Mouse (Mus musculus): ENCODE results near the gene Lbh. TPM values are rescaled to one million over a fixed set of nuclear protein-coding genes. Genes with fewer than 3 reads are reported as not detected.

Lbh gene
- polyA plus RNA-seq, 1 experiment from 2014 or later = 2.1 TPM

DNA sequence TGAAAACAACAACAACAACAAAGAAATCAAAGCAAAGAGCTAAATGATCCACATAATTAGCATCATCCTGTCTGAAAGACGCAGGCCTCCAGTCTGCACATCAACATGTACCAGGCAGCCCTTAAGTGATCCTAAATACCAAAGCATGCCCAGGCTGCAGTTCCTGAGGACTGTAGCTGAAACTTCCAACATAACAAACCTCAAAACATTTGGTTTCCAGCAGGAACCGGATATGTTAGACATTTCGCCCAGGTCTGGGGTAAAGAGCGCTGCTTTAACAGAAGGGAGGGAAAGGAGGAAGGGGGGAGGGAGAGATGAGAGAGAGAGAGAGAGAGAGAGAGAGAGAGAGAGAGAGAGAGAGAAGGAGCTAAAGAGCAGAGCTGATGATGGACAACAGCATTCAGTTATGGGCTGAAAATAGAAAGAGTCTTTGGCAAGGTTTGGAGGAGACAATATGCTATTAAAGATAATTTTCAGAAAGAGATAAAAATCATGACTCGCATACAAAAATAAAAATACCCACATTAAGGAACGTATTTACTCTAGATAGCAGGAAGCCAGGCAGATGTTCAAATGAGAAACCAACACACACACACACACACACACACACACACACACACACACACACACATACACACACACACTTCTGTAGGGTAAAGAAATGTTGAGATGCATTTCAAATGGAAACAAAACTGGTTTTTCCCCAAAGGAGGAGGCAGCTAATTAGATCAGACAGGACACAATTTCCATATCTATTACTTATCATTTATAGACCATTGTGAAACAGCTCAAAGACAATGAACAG, 49.5 kb downstream of the Lbh start:
- H3K4me3 ChIP-seq = no peak overlapping the region
- no peak for DNase-seq (ENCODE audit: low spot score)
- H3K27me3 ChIP-seq (replicated peaks; ENCODE audit: low read depth, poor library complexity, severe bottlenecking) = no peaks in the 10 kb centered on the region
- peak overlapping the region; percentile 44; the same call in 1 of the 2 replicates for H3K27ac ChIP-seq (replicated peaks)
- H3K9me3 ChIP-seq = no peaks in the 10 kb centered on the region
- H3K4me1 ChIP-seq = peaks cover 26% of the 10 kb centered on the region
- WGBS = 58% methylated on average over 6 of the region's 6 CpGs
- H3K36me3 ChIP-seq (replicated peaks) = no peaks in the 10 kb centered on the region

DNA sequence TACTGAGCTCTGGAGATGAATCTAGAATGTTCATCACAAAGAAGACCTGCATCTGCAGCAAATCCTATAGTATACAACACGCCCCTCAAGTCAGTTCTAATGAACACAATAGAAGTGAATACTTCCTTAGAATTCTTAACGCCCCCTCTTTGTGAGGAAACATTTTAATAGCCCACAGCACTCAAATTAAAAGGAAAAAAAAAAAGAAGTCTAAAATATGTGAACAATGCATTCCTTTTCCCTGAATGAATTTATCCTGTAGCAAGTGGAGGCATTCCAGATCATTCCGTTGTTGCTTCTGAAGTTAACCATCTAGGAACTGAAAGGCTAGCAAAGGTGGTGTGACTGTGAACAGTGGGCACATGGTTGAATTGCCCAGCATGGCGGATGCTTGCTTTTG, 50.6 kb downstream of the Lbh start:
- Histone ChIP-seq H3K9me3 (no peaks in the 10 kb centered on the region), H3K27ac (replicated peaks) (no peak overlapping the region), H3K4me1 (peaks cover 26% of the 10 kb centered on the region), H3K4me3 (no peak overlapping the region), H3K36me3 (replicated peaks) (no peaks in the 10 kb centered on the region), H3K27me3 (replicated peaks; ENCODE audit: low read depth, poor library complexity, severe bottlenecking) (no peaks in the 10 kb centered on the region)
- no peak for DNase-seq (ENCODE audit: low spot score)
- 81% methylated on average over 4 of the region's 4 CpGs for WGBS

DNA sequence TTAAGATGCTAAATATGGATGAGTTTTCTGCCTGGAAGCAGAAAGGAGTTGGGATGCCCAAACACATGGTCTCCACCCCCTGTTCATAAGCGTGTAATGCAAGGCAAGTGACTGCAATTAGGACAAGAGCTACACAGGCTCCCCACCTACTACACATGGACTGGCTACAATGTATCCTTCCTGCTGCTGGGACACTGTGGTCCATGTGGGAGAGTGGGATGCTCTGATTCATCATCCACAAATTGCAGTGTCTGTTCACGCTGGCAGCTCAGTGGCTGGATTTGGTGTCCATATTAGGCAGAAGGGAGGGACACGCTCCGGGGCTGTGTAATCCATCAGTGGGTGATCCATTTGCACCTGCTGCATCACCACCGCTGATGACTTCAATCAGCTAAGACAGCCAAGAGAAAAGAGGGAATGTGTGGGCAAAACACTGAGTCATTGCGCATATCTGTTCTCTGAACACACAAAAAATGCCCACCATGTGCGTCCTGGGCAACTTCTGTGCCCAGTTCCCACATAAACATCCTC, 52.6 kb downstream of the Lbh start:
- H3K4me1 ChIP-seq = peaks cover 22% of the 10 kb centered on the region
- no peak for DNase-seq (ENCODE audit: low spot score)
- H3K36me3 ChIP-seq (replicated peaks) = no peaks in the 10 kb centered on the region
- no peaks in the 10 kb centered on the region for H3K27me3 ChIP-seq (replicated peaks; ENCODE audit: low read depth, poor library complexity, severe bottlenecking)
- H3K9me3 ChIP-seq = no peaks in the 10 kb centered on the region
- H3K27ac ChIP-seq (replicated peaks) = no peak overlapping the region
- WGBS = 87% methylated on average over 7 of the region's 7 CpGs
- no peak overlapping the region for H3K4me3 ChIP-seq

DNA sequence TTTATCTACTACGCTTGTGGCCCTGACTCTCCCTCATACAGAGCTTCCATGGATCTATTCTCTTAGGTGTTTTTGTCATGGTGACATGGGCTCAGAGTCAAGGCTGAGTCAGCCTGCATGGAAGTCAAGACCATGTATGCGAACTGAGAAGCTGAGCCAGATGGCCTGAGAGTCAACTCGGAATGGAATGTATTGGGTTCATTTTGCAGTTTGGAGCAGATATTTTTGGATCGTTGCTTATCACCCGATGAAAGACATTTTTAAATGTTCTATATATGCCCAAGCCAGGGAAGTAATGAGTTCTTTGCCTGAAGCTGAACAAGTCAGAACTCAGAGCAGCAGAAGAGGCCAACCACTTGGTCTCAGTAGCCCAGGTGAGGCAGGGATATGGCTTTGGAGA, 54.9 kb downstream of the Lbh start:
- WGBS = 91% methylated on average over 5 of the region's 5 CpGs

DNA sequence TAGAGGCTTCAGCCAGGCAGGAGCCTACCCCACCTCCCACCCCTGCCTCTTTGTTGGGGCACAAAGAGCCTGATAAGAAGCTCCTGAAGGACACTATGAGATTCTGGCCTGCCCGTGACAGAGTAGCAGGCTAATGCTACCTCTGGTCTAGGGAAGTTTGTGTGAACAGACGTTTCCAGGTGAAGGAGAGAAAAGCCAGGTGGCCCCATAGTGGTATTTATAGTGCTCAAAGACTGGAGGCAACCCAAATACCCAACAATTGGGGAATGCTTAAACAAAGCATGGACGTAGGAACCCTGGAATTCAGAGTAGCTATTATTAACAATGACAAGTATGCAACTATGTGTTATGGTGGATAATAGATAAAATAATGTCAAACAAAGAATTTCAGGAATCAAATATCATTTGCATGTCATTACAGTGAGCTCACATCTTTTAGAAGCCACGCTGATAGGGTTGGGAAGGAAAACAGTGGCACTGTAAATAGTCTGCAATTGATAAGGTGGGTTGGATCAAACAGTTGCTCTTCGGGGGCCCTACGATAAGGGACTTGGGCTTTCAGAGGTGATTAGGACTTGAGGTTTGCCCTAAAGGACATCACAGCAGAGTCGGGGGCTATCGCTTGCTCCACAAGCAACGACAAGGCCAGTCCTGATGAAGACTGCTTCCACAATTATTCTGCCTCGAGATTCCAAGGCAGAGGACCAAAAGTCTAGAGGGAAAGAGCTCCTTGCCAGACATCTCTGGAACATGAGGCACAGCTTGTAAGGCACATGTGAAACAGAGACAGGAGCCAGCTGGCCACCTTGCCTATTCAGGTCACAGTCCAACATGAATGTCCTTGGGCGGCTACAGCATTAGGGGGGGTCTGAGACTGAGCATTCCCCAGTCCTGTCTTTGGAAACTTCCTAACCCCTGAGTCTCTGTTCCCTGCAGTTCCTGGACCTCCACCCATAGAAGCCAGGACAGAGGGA, 58.4 kb downstream of the Lbh start:
- DNase-seq (ENCODE audit: low spot score) = no peak
- H3K36me3 ChIP-seq (replicated peaks) = no peaks in the 10 kb centered on the region
- H3K27me3 ChIP-seq (replicated peaks; ENCODE audit: low read depth, poor library complexity, severe bottlenecking) = no peaks in the 10 kb centered on the region; the same call in 1 of the 2 replicates
- H3K4me3 ChIP-seq = no peak overlapping the region
- H3K4me1 ChIP-seq = peaks cover 5% of the 10 kb centered on the region; the same call in 1 of the 2 replicates
- no peak overlapping the region for H3K27ac ChIP-seq (replicated peaks)
- WGBS = 83% methylated on average over 11 of the region's 11 CpGs
- no peaks in the 10 kb centered on the region for H3K9me3 ChIP-seq

More for the DNA sequence above, 54.9 kb downstream of the Lbh start:
- H3K27me3 ChIP-seq (replicated peaks; ENCODE audit: low read depth, poor library complexity, severe bottlenecking) = no peaks in the 10 kb centered on the region; the same call in 1 of the 2 replicates
- peaks cover 8% of the 10 kb centered on the region; the same call in 1 of the 2 replicates for H3K4me1 ChIP-seq
- no peak overlapping the region for H3K27ac ChIP-seq (replicated peaks)
- H3K4me3 ChIP-seq = no peak overlapping the region
- no peaks in the 10 kb centered on the region for H3K9me3 ChIP-seq
- no peak for DNase-seq (ENCODE audit: low spot score)
- no peaks in the 10 kb centered on the region for H3K36me3 ChIP-seq (replicated peaks)

DNA sequence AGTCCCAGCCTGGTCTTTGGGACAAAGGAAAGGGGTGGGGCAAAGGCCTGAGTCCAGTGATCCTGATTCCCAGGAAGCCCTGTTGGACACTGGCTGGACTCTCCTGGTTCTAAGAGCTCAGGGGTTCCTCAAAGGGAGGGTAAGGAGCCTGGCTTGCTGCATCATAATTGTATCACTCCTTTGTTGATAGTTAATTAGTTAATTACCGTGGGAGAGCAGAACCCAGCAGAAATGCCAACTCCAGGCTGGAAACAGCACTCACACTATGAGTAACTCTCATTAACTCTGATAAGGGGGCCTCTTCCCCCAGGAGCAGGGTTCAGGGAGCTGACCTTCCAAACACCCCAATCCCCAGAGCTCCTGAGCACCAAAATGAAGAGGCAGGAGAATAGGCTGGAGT, 59.5 kb downstream of the Lbh start:
- Histone ChIP-seq H3K27me3 (replicated peaks; ENCODE audit: low read depth, poor library complexity, severe bottlenecking) (no peaks in the 10 kb centered on the region; the same call in 1 of the 2 replicates), H3K27ac (replicated peaks) (no peak overlapping the region), H3K9me3 (no peaks in the 10 kb centered on the region), H3K36me3 (replicated peaks) (no peaks in the 10 kb centered on the region), H3K4me3 (no peak overlapping the region), H3K4me1 (peaks cover 5% of the 10 kb centered on the region; the same call in 1 of the 2 replicates)
- 77% methylated on average over 1 of the region's 1 CpGs for WGBS
- no peak for DNase-seq (ENCODE audit: low spot score)

DNA sequence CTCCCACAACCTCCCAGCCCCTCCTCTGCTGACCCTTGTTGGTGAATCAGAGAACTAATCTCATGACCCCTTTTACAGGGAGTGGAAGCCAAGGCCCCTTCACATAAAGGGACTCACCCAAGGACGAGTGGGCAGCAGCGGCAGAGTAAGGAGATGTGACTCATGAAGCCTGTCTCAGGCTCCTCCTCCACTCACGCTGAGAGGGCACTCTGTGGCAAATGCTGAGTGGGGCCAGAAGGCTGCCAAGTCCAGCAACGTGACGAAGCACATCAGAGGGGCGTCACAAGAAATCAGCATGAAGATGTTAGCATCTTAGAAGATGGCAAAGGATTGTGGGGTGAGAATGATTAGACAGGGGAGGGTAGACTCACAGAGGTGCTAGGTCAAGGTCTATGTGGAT, 64.1 kb downstream of the Lbh start:
- Histone ChIP-seq H3K4me1 (peaks cover 5% of the 10 kb centered on the region; the same call in 1 of the 2 replicates), H3K9me3 (no peaks in the 10 kb centered on the region), H3K27me3 (replicated peaks; ENCODE audit: low read depth, poor library complexity, severe bottlenecking) (no peaks in the 10 kb centered on the region), H3K36me3 (replicated peaks) (no peaks in the 10 kb centered on the region), H3K27ac (replicated peaks) (no peak overlapping the region), H3K4me3 (no peak overlapping the region)
- 83% methylated on average over 6 of the region's 6 CpGs for WGBS
- no peak for DNase-seq (ENCODE audit: low spot score)

DNA sequence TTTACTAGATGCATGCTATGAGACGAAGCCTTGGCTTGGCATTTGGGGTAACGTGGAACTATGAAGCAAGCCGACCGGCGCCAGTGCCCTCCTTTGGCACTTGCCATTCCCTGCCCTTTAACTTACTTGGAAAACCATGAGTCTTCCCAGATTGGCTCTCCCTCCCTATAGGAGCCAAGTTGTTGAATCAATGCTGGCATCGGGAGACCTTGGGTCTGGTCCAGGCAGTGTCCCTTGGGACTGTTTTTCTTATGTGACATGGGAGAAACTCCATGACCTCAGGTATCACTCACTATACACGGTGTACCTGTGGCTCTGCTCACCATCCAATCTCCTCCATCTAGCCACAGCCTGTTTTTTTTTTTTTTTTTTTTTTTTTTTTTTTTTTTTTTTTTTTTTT, 65.4 kb downstream of the Lbh start:
- no peaks in the 10 kb centered on the region for H3K36me3 ChIP-seq (replicated peaks)
- H3K27ac ChIP-seq (replicated peaks) = no peak overlapping the region
- no peaks in the 10 kb centered on the region for H3K4me1 ChIP-seq
- no peak overlapping the region for H3K4me3 ChIP-seq
- H3K9me3 ChIP-seq = no peaks in the 10 kb centered on the region
- WGBS = 92% methylated on average over 7 of the region's 7 CpGs
- no peaks in the 10 kb centered on the region for H3K27me3 ChIP-seq (replicated peaks; ENCODE audit: low read depth, poor library complexity, severe bottlenecking)
- DNase-seq (ENCODE audit: low spot score) = no peak

DNA sequence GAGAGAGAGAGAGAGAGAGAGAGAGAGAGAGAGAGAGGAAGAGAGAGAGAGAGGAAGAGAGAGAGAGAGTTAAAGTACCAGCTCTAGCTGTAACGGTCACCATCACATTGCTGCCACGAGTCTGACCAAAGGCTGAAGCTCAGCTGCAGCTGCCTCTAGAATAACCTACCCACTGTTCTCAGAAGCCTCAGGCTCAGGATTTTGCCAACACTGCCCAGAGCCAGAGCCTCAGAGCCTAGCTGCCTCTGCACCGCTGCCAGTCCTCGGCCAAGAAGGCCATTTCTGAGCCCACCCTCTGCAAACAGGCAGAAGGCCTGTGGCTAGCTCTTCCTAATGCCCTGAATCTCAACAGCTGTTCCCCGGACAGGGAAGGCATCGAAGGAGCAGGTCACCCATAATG, 70.9 kb downstream of the Lbh start:
- no peaks in the 10 kb centered on the region for H3K4me1 ChIP-seq
- no peak overlapping the region for H3K4me3 ChIP-seq
- H3K36me3 ChIP-seq (replicated peaks) = no peaks in the 10 kb centered on the region
- DNase-seq (ENCODE audit: low spot score) = no peak
- WGBS = 81% methylated on average over 6 of the region's 6 CpGs
- H3K27ac ChIP-seq (replicated peaks) = no peak overlapping the region
- H3K27me3 ChIP-seq (replicated peaks; ENCODE audit: low read depth, poor library complexity, severe bottlenecking) = no peaks in the 10 kb centered on the region
- no peaks in the 10 kb centered on the region for H3K9me3 ChIP-seq

Other genes with a start within 250 kb of the Lbh start
- gene Ypel5, start 81.9 kb upstream of the Lbh start, polyA plus RNA-seq (2016; fragmentation: Nextera tagmentation; extraction: Ambion mirVana) = 25.2 and 28.0 TPM in 2 replicates
- 11.3 and 11.8 TPM in 2 replicates for gene Lclat1, start 189.7 kb downstream of the Lbh start, polyA plus RNA-seq (2016; fragmentation: Nextera tagmentation; extraction: Ambion mirVana)

Measured in embryonic facial prominence, embryonic 10.5 days (tissue).